Mouse (Mus musculus): Measurements from ENCODE around the gene Uso1.
A peak's percentile ranks its signal among the peaks of the same experiment; 100 is the strongest.

The Uso1 gene

GRCm38 (mm10) chr5:92137239-92138046 is at the start of gene Uso1:
Uso1 (plus strand) TSS chr5:92137938.
- peak; percentile 99 for DNase-seq

- DNase-seq = no peak
Observed at GRCm38 (mm10) chr5:92093263-92094061, 44.3 kb upstream of the Uso1 start.

GRCm38 (mm10) chr5:92094062-92094415 is 43.7 kb upstream of the Uso1 start:
- no peak for DNase-seq

- no peak for DNase-seq
Observed at GRCm38 (mm10) chr5:92096786-92097185, 41.0 kb upstream of the Uso1 start.

- no peak for DNase-seq
Observed at GRCm38 (mm10) chr5:92097779-92098178, 40.0 kb upstream of the Uso1 start.

GRCm38 (mm10) chr5:92098351-92099109 is 39.2 kb upstream of the Uso1 start:
- peak; percentile 35 for DNase-seq

- DNase-seq = no peak
Observed at GRCm38 (mm10) chr5:92101601-92102000, 36.1 kb upstream of the Uso1 start.

- no peak for DNase-seq
Observed at GRCm38 (mm10) chr5:92103062-92103461, 34.7 kb upstream of the Uso1 start.

GRCm38 (mm10) chr5:92103816-92104415 is 33.8 kb upstream of the Uso1 start:
- no peak for DNase-seq

- peak; percentile 39 for DNase-seq
Observed at GRCm38 (mm10) chr5:92106327-92107125, 31.2 kb upstream of the Uso1 start.

- no peak for DNase-seq
Observed at GRCm38 (mm10) chr5:92107282-92107681, 30.5 kb upstream of the Uso1 start.

- no peak for DNase-seq
Observed at GRCm38 (mm10) chr5:92110818-92111355, 26.9 kb upstream of the Uso1 start.

- no peak for DNase-seq
Observed at GRCm38 (mm10) chr5:92112175-92112574, 25.6 kb upstream of the Uso1 start.

GRCm38 (mm10) chr5:92112585-92112984 is 25.2 kb upstream of the Uso1 start:
- no peak for DNase-seq

- DNase-seq = no peak
Observed at GRCm38 (mm10) chr5:92113484-92113883, 24.3 kb upstream of the Uso1 start.

GRCm38 (mm10) chr5:92114223-92114622 is 23.5 kb upstream of the Uso1 start:
- DNase-seq = no peak

GRCm38 (mm10) chr5:92114939-92115338 is 22.8 kb upstream of the Uso1 start:
- DNase-seq = no peak

- peak; percentile 62 for DNase-seq
Observed at GRCm38 (mm10) chr5:92117823-92118403, 19.8 kb upstream of the Uso1 start.

- no peak for DNase-seq
Observed at GRCm38 (mm10) chr5:92121636-92122035, 16.1 kb upstream of the Uso1 start.

- no peak for DNase-seq
Observed at GRCm38 (mm10) chr5:92125446-92125845, 12.3 kb upstream of the Uso1 start.

- DNase-seq = no peak
Observed at GRCm38 (mm10) chr5:92127141-92127625, 10.6 kb upstream of the Uso1 start.
